Mouse (Mus musculus): ENCODE data around the gene Pbdc1.

- no peak for TF ChIP-seq CTCF (IDR thresholded peaks at IDR 0.05; ENCODE audit: low read depth, low read length)
- no peak for TF ChIP-seq POLR2A (IDR thresholded peaks at IDR 0.05; ENCODE audit: extremely low read depth, insufficient read depth, low read length)
These were observed 72.4 kb downstream of the Pbdc1 start for GRCm38 (mm10) chrX:105151872-105152461.
